Mouse (Mus musculus) liver, adult 2 months (tissue): Measurements from ENCODE around the gene Ift122.

Experiments used
- CTCF ChIP-seq: fragments of 200-500 bp; IDR thresholded peaks from 2 replicates; pipeline ENCODE4 v1.5.1; 2011; ENCODE audit warnings: low read depth, low read length, control low read depth
- POLR2A ChIP-seq: fragments of 200-500 bp; IDR thresholded peaks from 2 replicates; pipeline ENCODE4 v1.6.1; 2011; ENCODE audit warnings: low read length, control low read depth; ENCODE audit not compliant: insufficient read depth; ENCODE audit errors: extremely low read depth

DNA sequence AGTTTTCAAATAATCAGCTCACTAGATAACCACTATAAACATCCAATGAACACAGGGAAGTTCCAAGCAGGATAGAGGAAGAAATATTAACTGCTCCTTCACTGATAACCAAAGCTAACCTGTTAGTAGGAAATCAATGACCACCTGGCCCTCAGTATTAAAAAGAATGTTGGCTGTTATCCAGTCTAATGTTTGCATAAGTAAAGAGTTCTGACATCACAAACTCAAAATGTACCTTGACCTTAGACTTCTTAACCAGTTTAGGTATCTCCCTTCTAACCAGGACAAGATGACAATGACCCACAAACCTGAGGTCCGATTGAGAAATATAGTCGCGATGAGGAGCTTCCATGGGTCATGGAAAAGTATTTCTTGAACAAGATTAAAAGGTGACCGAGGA, 8.3 kb upstream of the Ift122 start:
- no peak for TF ChIP-seq CTCF
- TF ChIP-seq POLR2A = no peak
